Mouse (Mus musculus) B cell, adult 2 months (primary cell): Measurements from ENCODE around the gene Bmi1.

Experiments
- DNase-seq, 2 experiments: peaks; one replicate each; pipeline ENCODE4 v3.0.0; 2022

The Bmi1 gene

GRCm38 (mm10) chr2:18688286-18688685, 11.5 kb downstream of the Bmi1 start:
- peak in 1 of 2 experiments; percentile 22 for DNase-seq

- peak; percentile 86 to 88 for DNase-seq
These were observed 11.9 kb downstream of the Bmi1 start for GRCm38 (mm10) chr2:18688708-18689063.

GRCm38 (mm10) chr2:18689064-18689921, 12.5 kb downstream of the Bmi1 start:
- DNase-seq = peak; percentile 66 to 71

GRCm38 (mm10) chr2:18690055-18690691, 13.4 kb downstream of the Bmi1 start:
- DNase-seq = peak; percentile 37 to 55

GRCm38 (mm10) chr2:18690756-18691155, 13.9 kb downstream of the Bmi1 start:
- peak in 1 of 2 experiments; percentile 23 for DNase-seq

GRCm38 (mm10) chr2:18692031-18692430, 15.2 kb downstream of the Bmi1 start:
- no peak for DNase-seq

GRCm38 (mm10) chr2:18692548-18692947, 15.7 kb downstream of the Bmi1 start:
- no peak for DNase-seq

GRCm38 (mm10) chr2:18693491-18693870, 16.7 kb downstream of the Bmi1 start:
- no peak for DNase-seq

GRCm38 (mm10) chr2:18693871-18694610, 17.2 kb downstream of the Bmi1 start, which contains the start of gene Spag6:
TSS of gene Spag6 (plus strand) at chr2:18694032.
- peak; percentile 62 to 71 for DNase-seq

- DNase-seq = no peak
These were observed 17.8 kb downstream of the Bmi1 start for GRCm38 (mm10) chr2:18694611-18694950.

GRCm38 (mm10) chr2:18695163-18695562, 18.3 kb downstream of the Bmi1 start:
- DNase-seq = no peak

GRCm38 (mm10) chr2:18695629-18696150, 18.9 kb downstream of the Bmi1 start:
- DNase-seq = peak in 1 of 2 experiments; percentile 7

- peak; percentile 27 to 42 for DNase-seq
These were observed 20.9 kb downstream of the Bmi1 start for GRCm38 (mm10) chr2:18697591-18698244.

GRCm38 (mm10) chr2:18698663-18699385, 22.0 kb downstream of the Bmi1 start:
- DNase-seq = peak; percentile 54 to 64

GRCm38 (mm10) chr2:18699401-18699990, 22.7 kb downstream of the Bmi1 start:
- DNase-seq = peak; percentile 11 to 19

- DNase-seq = no peak
These were observed 33.5 kb downstream of the Bmi1 start for GRCm38 (mm10) chr2:18710356-18710755.

GRCm38 (mm10) chr2:18713071-18713470, 36.3 kb downstream of the Bmi1 start:
- no peak for DNase-seq

- no peak for DNase-seq
These were observed 37.5 kb downstream of the Bmi1 start for GRCm38 (mm10) chr2:18714337-18714736.

GRCm38 (mm10) chr2:18718521-18718920, 41.7 kb downstream of the Bmi1 start:
- DNase-seq = no peak

GRCm38 (mm10) chr2:18722208-18722830, 45.5 kb downstream of the Bmi1 start:
- no peak for DNase-seq

GRCm38 (mm10) chr2:18724462-18724861, 47.6 kb downstream of the Bmi1 start:
- no peak for DNase-seq
